7 mouse cellular contexts compared by ENCODE assay signal in the genomic region with DNA sequence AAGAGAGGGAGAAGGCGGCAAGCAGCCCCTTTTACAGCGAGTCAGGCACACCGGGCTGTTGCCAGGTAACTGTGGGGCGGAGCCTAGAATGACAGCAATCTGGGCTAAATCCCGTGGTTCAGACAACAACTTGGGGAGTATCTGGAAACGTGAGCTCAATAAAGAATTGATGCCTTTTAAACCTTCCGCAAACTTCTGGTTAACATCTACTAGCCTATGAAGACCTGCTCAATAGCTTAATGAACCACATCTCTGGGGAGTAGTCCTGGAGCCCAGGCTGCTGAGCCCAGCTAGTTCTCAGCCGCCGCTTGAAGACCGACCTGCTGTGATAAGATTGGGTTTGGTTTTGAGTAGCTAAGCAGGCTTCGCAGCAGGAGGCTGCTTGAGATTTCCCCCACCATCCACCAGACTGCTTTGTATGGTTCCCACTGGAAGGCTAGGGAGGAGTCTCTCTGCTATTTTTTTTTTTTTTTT.
A peak's percentile ranks its signal among the peaks of the same experiment; 100 is the strongest.
DNase-seq lines count a peak whose midpoint lies in the region; ATAC-seq and TF ChIP-seq lines count a peak whose summit lies in the region.

No protein-coding gene starts in this region.

- peak; percentile 19 for ATAC-seq in hindbrain, embryonic 14.5 days (ENCODE audit: low FRiP score)
- ATAC-seq in neural tube, embryonic 14.5 days (ENCODE audit: low read depth) = peak; percentile 44; the same call in 1 of the 2 replicates
- ATAC-seq in megakaryocyte, adult 5-6 weeks (ENCODE audit: poor library complexity, severe bottlenecking) = no peak
- no peak for ATAC-seq in liver, postnatal 0 days

- H3K36me3 ChIP-seq in hindbrain, embryonic 14.5 days (replicated peaks; ENCODE audit: control insufficient read depth, insufficient read depth) = no peaks in the 10 kb centered on the region
- no peaks in the 10 kb centered on the region for H3K36me3 ChIP-seq in neural tube, embryonic 14.5 days (ENCODE audit: control insufficient read depth, insufficient read depth, low read length)
- no peaks in the 10 kb centered on the region for H3K36me3 ChIP-seq in liver, postnatal 0 days (replicated peaks; ENCODE audit: insufficient read depth, low read length)

- peak; percentile 16 to 18 for DNase-seq in lung, adult 18-20 months
- no peak for DNase-seq in lung, postnatal 14 days
- DNase-seq in embryo, embryonic 9.5 days (ENCODE audit: extremely low spot score) = peak; percentile 36
- DNase-seq in hindbrain, embryonic 14.5 days (ENCODE audit: low spot score) = peak; percentile 37
- no peak for DNase-seq in liver, postnatal 0 days

- peak overlapping the region; percentile 53; the same call in 1 of the 2 replicates for H3K27ac ChIP-seq in hindbrain, embryonic 14.5 days
- H3K27ac ChIP-seq in neural tube, embryonic 14.5 days (ENCODE audit: low read depth, low read length) = peak overlapping the region; percentile 46
- H3K27ac ChIP-seq in liver, postnatal 0 days (ENCODE audit: low read depth) = no peak overlapping the region

- peak overlapping the region; percentile 29 for H3K4me2 ChIP-seq in hindbrain, embryonic 14.5 days (replicated peaks)
- H3K4me2 ChIP-seq in neural tube, embryonic 14.5 days (ENCODE audit: low read depth, low read length) = no peak overlapping the region; the same call in 1 of the 2 replicates
- no peak overlapping the region for H3K4me2 ChIP-seq in liver, postnatal 0 days (ENCODE audit: low read depth, low read length)

- TF ChIP-seq EP300 in liver, postnatal 0 days (IDR thresholded peaks at IDR 0.05; ENCODE audit: low read depth) = no peak

- no peak for TF ChIP-seq CTCF in liver, postnatal 0 days (IDR thresholded peaks at IDR 0.05; ENCODE audit: low read depth)

- H3K4me1 ChIP-seq in hindbrain, embryonic 14.5 days (replicated peaks; ENCODE audit: control insufficient read depth, insufficient read depth, low read length) = peaks cover 70% of the 10 kb centered on the region
- H3K4me1 ChIP-seq in neural tube, embryonic 14.5 days (ENCODE audit: control insufficient read depth, insufficient read depth, low read length) = peaks cover 52% of the 10 kb centered on the region
- no peaks in the 10 kb centered on the region for H3K4me1 ChIP-seq in liver, postnatal 0 days (ENCODE audit: insufficient read depth)

- no peak overlapping the region for H3K9ac ChIP-seq in hindbrain, embryonic 14.5 days
- H3K9ac ChIP-seq in neural tube, embryonic 14.5 days (replicated peaks; ENCODE audit: low read depth, low read length) = no peak overlapping the region
- no peak overlapping the region for H3K9ac ChIP-seq in liver, postnatal 0 days (replicated peaks)

- 3% methylated on average over 11 of the region's 11 CpGs for WGBS in hindbrain, embryonic 14.5 days
- WGBS in neural tube, embryonic 14.5 days = 2% methylated on average over 11 of the region's 11 CpGs
- WGBS in liver, postnatal 0 days (ENCODE audit: insufficient replicate concordance) = 10% methylated on average over 11 of the region's 11 CpGs

- no peaks in the 10 kb centered on the region for H3K27me3 ChIP-seq in hindbrain, embryonic 14.5 days (ENCODE audit: control insufficient read depth, insufficient read depth, low read length)
- H3K27me3 ChIP-seq in neural tube, embryonic 14.5 days (ENCODE audit: control insufficient read depth, insufficient read depth, low read length) = no peaks in the 10 kb centered on the region
- 0 out of 2 replicates have a peak, but pooled peaks cover 7% of the 10 kb centered on the region for H3K27me3 ChIP-seq in liver, postnatal 0 days (ENCODE audit: insufficient read depth, low read length)

- H3K4me3 ChIP-seq in hindbrain, embryonic 14.5 days (replicated peaks; ENCODE audit: low read length) = no peak overlapping the region
- H3K4me3 ChIP-seq in neural tube, embryonic 14.5 days (ENCODE audit: low read depth, low read length) = no peak overlapping the region
- no peak overlapping the region for H3K4me3 ChIP-seq in liver, postnatal 0 days (ENCODE audit: low read depth, low read length)

- H3K9me3 ChIP-seq in hindbrain, embryonic 14.5 days (ENCODE audit: control insufficient read depth, low read length) = no peaks in the 10 kb centered on the region
- no peaks in the 10 kb centered on the region for H3K9me3 ChIP-seq in neural tube, embryonic 14.5 days (ENCODE audit: control insufficient read depth, low read length)
- no peaks in the 10 kb centered on the region for H3K9me3 ChIP-seq in liver, postnatal 0 days (ENCODE audit: low read length)

Comparison
In these comparisons a context has a peak if more than half of its experiments do, and no peak if none do; other contexts are left out.
1. DNase-seq: peak in lung, adult 18-20 months (2 of 2), embryo, embryonic 9.5 days (single experiment) and hindbrain, embryonic 14.5 days (single experiment); none in lung, postnatal 14 days (single experiment) and liver, postnatal 0 days (single experiment).
2. ATAC-seq: peak in hindbrain, embryonic 14.5 days (single experiment) and neural tube, embryonic 14.5 days (single experiment); none in megakaryocyte, adult 5-6 weeks (single experiment) and liver, postnatal 0 days (single experiment).